Mouse (Mus musculus): ENCODE measurements around the gene Nop2. TPM values are rescaled to one million over a fixed set of nuclear protein-coding genes. Genes with fewer than 3 reads are reported as not detected.
"Not testable (repeated sequence)": the region's sequence is repeated elsewhere in the genome, so short reads cannot be mapped to it uniquely, and the experiment has no call there.

Nop2 gene
- polyA plus RNA-seq, 1 experiment from 2014 or later, result 41.1 TPM

GRCm38 (mm10) chr6:125160558-125160853, 28.8 kb downstream of the Nop2 start:
- Histone ChIP-seq H3K9ac (ENCODE audit: low read depth, low read length) (no peak overlapping the region), H3K27ac (no peak overlapping the region), H3K4me3 (replicated peaks; ENCODE audit: low read depth, low read length) (no peak overlapping the region), H3K4me1 (replicated peaks; ENCODE audit: insufficient read depth, low read length) (peaks cover 13% of the 10 kb centered on the region), H3K4me2 (ENCODE audit: low read length) (no peak overlapping the region), H3K27me3 (ENCODE audit: insufficient read depth, low read length) (no peaks in the 10 kb centered on the region), H3K9me3 (replicated peaks; ENCODE audit: low read length) (no peaks in the 10 kb centered on the region), H3K36me3 (ENCODE audit: insufficient read depth, low read length) (peaks cover 22% of the 10 kb centered on the region)
- ATAC-seq (replicated peaks; ENCODE audit: low FRiP score, low read depth) (no peak), DNase-seq (ENCODE audit: low spot score) (no peak)
- 44% methylated on average over 10 of the region's 10 CpGs for WGBS
- no peak for TF ChIP-seq CTCF (IDR thresholded peaks at IDR 0.05; ENCODE audit: low read depth)

GRCm38 (mm10) chr6:125160854-125161760, 29.4 kb downstream of the Nop2 start:
- Histone ChIP-seq H3K36me3 (ENCODE audit: insufficient read depth, low read length) (peaks cover 22% of the 10 kb centered on the region), H3K4me2 (ENCODE audit: low read length) (no peak overlapping the region), H3K27ac (peak overlapping the region; percentile 21; the same call in 1 of the 2 replicates), H3K27me3 (ENCODE audit: insufficient read depth, low read length) (no peaks in the 10 kb centered on the region), H3K9me3 (replicated peaks; ENCODE audit: low read length) (no peaks in the 10 kb centered on the region), H3K4me3 (replicated peaks; ENCODE audit: low read depth, low read length) (no peak overlapping the region), H3K4me1 (replicated peaks; ENCODE audit: insufficient read depth, low read length) (peaks cover 15% of the 10 kb centered on the region), H3K9ac (ENCODE audit: low read depth, low read length) (no peak overlapping the region)
- no peak for TF ChIP-seq CTCF (IDR thresholded peaks at IDR 0.05; ENCODE audit: low read depth)
- peak; percentile 82 for DNase-seq (ENCODE audit: low spot score)
- ATAC-seq (replicated peaks; ENCODE audit: low FRiP score, low read depth), result no peak
- WGBS, result 27% methylated on average over 22 of the region's 22 CpGs

GRCm38 (mm10) chr6:125161971-125162370, 30.3 kb downstream of the Nop2 start:
- Histone ChIP-seq H3K36me3 (ENCODE audit: insufficient read depth, low read length) (peaks cover 22% of the 10 kb centered on the region), H3K4me1 (replicated peaks; ENCODE audit: insufficient read depth, low read length) (peaks cover 22% of the 10 kb centered on the region)
- H3K9ac ChIP-seq (ENCODE audit: low read depth, low read length); H3K27ac ChIP-seq; H3K4me2 ChIP-seq (ENCODE audit: low read length); ATAC-seq (replicated peaks; ENCODE audit: low FRiP score, low read depth); H3K4me3 ChIP-seq (replicated peaks; ENCODE audit: low read depth, low read length); H3K9me3 ChIP-seq (replicated peaks; ENCODE audit: low read length); H3K27me3 ChIP-seq (ENCODE audit: insufficient read depth, low read length): not testable (repeated sequence)
- 13% methylated on average over 3 of the region's 5 CpGs for WGBS
- peak; percentile 73 for TF ChIP-seq CTCF (IDR thresholded peaks at IDR 0.05; ENCODE audit: low read depth)
- DNase-seq (ENCODE audit: low spot score), result peak; percentile 83

- H3K27me3 ChIP-seq (ENCODE audit: insufficient read depth, low read length); H3K4me2 ChIP-seq (ENCODE audit: low read length); ATAC-seq (replicated peaks; ENCODE audit: low FRiP score, low read depth); H3K4me3 ChIP-seq (replicated peaks; ENCODE audit: low read depth, low read length); H3K27ac ChIP-seq; H3K9ac ChIP-seq (ENCODE audit: low read depth, low read length); H3K9me3 ChIP-seq (replicated peaks; ENCODE audit: low read length); DNase-seq (ENCODE audit: low spot score): not testable (repeated sequence)
- peaks cover 22% of the 10 kb centered on the region for H3K36me3 ChIP-seq (ENCODE audit: insufficient read depth, low read length)
- WGBS, result 78% methylated on average over 10 of the region's 16 CpGs
- H3K4me1 ChIP-seq (replicated peaks; ENCODE audit: insufficient read depth, low read length), result peaks cover 29% of the 10 kb centered on the region
Measured at GRCm38 (mm10) chr6:125162615-125163305, 31.1 kb downstream of the Nop2 start.

GRCm38 (mm10) chr6:125163801-125164657, 32.3 kb downstream of the Nop2 start:
- Histone ChIP-seq H3K4me2 (ENCODE audit: low read length) (peak overlapping the region; percentile 87), H3K36me3 (ENCODE audit: insufficient read depth, low read length) (peaks cover 18% of the 10 kb centered on the region), H3K9ac (ENCODE audit: low read depth, low read length) (peak overlapping the region; percentile 86), H3K27ac (peak overlapping the region; percentile 88), H3K4me3 (replicated peaks; ENCODE audit: low read depth, low read length) (peak overlapping the region; percentile 86), H3K4me1 (replicated peaks; ENCODE audit: insufficient read depth, low read length) (peaks cover 29% of the 10 kb centered on the region), H3K27me3 (ENCODE audit: insufficient read depth, low read length) (no peaks in the 10 kb centered on the region), H3K9me3 (replicated peaks; ENCODE audit: low read length) (no peaks in the 10 kb centered on the region)
- ATAC-seq (replicated peaks; ENCODE audit: low FRiP score, low read depth) (no peak), DNase-seq (ENCODE audit: low spot score) (peak; percentile 35)
- WGBS, result 2% methylated on average over 20 of the region's 20 CpGs
- no peak for TF ChIP-seq CTCF (IDR thresholded peaks at IDR 0.05; ENCODE audit: low read depth)

All from kidney, postnatal 0 days (tissue).